Mouse (Mus musculus) neutrophil, adult 5-6 weeks (primary cell): ENCODE measurements around the gene Sardh. TPM values are rescaled to one million over a fixed set of nuclear protein-coding genes. Genes with fewer than 3 reads are reported as not detected.

Experiments used
- total RNA-seq: library from RNA; stranded (forward); fragments of 200-1000 nt; gene quantifications from 2 replicates; pipeline ENCODE4 v1.2.3, GENCODE M21; 2017

Gene Sardh
- total RNA-seq, 1 experiment from 2014 or later, result not detected

Other genes with a start within 250 kb of the Sardh start
- gene Cacfd1, start 238.4 kb downstream of the Sardh start, total RNA-seq, result 16.9 and 22.8 TPM in 2 replicates
- gene Slc2a6, start 220.3 kb downstream of the Sardh start, total RNA-seq, result 82.6 and 87.3 TPM in 2 replicates
- gene Mymk, start 176.2 kb downstream of the Sardh start, total RNA-seq, result not detected in 2 replicates
- gene Adamtsl2, start 169.0 kb downstream of the Sardh start, total RNA-seq, result not detected in 2 replicates
- gene Fam163b, start 105.8 kb downstream of the Sardh start, total RNA-seq, result not detected in 2 replicates
- gene Dbh, start 83.1 kb downstream of the Sardh start, total RNA-seq, result not detected in 2 replicates
- gene Vav2, start 178.7 kb upstream of the Sardh start, total RNA-seq, result 38.4 and 39.5 TPM in 2 replicates
- gene Brd3os, start 194.0 kb upstream of the Sardh start, total RNA-seq, result 0.25 and 0.47 TPM in 2 replicates